Mouse (Mus musculus) midbrain, embryonic 14.5 days (tissue): Measurements from ENCODE around the gene Slc44a2. TPM values are rescaled to one million over a fixed set of nuclear protein-coding genes. Genes with fewer than 3 reads are reported as not detected.

Experiments used
- ATAC-seq: fragments of 200-750 bp; cut with Nextera tagmentation; 2 replicates; pipeline ENCODE4 v1.8.0; 2017; ENCODE audit warnings: moderate number of reproducible peaks, moderate library complexity; ENCODE audit not compliant: low FRiP score, low TSS enrichment
- DNase-seq: peaks from one replicate; pipeline ENCODE4 v3.0.0-alpha.2; 2015
- H3K27ac ChIP-seq: fragments of 300-500 bp; sonication (generic); replicated peaks from 2 replicates; pipeline ENCODE4 v1.5.1; 2014; ENCODE audit warnings: mild to moderate bottlenecking, low read depth, low read length, moderate library complexity
- H3K27me3 ChIP-seq: fragments of 300-500 bp; sonication (generic); 2 replicates; pipeline ENCODE4 v1.6.1; 2014; ENCODE audit warnings: low read length, control low read depth, mixed read lengths; ENCODE audit not compliant: control insufficient read depth, insufficient read depth
- H3K36me3 ChIP-seq: fragments of 300-500 bp; sonication (generic); 2 replicates; pipeline ENCODE4 v1.6.1; 2014; ENCODE audit warnings: low read length, control low read depth; ENCODE audit not compliant: control insufficient read depth, insufficient read depth
- H3K4me1 ChIP-seq: fragments of 300-500 bp; sonication (generic); 2 replicates; pipeline ENCODE4 v1.6.1; 2014; ENCODE audit warnings: mild to moderate bottlenecking, antibody characterized with exemption, low read length, control low read depth; ENCODE audit not compliant: control insufficient read depth, insufficient read depth
- H3K4me2 ChIP-seq: fragments of 300-500 bp; sonication (generic); 2 replicates; pipeline ENCODE4 v1.6.1; 2014; ENCODE audit warnings: mild to moderate bottlenecking, low read length, moderate library complexity
- H3K4me3 ChIP-seq: fragments of 300-500 bp; sonication (generic); replicated peaks from 2 replicates; pipeline ENCODE4 v1.5.1; 2014; ENCODE audit warnings: low read depth, low read length
- H3K9ac ChIP-seq: fragments of 300-500 bp; sonication (generic); replicated peaks from 2 replicates; pipeline ENCODE4 v1.6.1; 2014; ENCODE audit warnings: mild to moderate bottlenecking, low read length, moderate library complexity
- H3K9me3 ChIP-seq: fragments of 300-500 bp; sonication (generic); 2 replicates; pipeline ENCODE4 v1.6.1; 2016; ENCODE audit warnings: low read length, control low read depth, mixed read lengths; ENCODE audit not compliant: control insufficient read depth
- WGBS: fragments of 180-500 bp; shearing (Covaris S2); extraction: QIAGEN DNeasy Blood & Tissue Kit; methylation state at CpG from one replicate; pipeline ENCODE4 v1.1.7; 2014; 5-methylcytosine and 5-hydroxymethylcytosine counted together
- polyA plus RNA-seq: library from polyadenylated mRNA; unstranded; fragments of >200 nt; fragmentation: Nextera tagmentation; extraction: Ambion mirVana; gene quantifications from 2 replicates; pipeline ENCODE4 v1.2.1, GENCODE M21; 2014

The Slc44a2 gene
- polyA plus RNA-seq, 1 experiment from 2014 or later: 67.4 TPM

- no peak for ATAC-seq
- no peaks in the 10 kb centered on the region for H3K4me1 ChIP-seq
- no peak overlapping the region for H3K4me2 ChIP-seq
- no peak overlapping the region for H3K4me3 ChIP-seq
- no peaks in the 10 kb centered on the region for H3K9me3 ChIP-seq
- H3K27me3 ChIP-seq: no peaks in the 10 kb centered on the region
- peak overlapping the region; percentile 15; the same call in 1 of the 2 replicates for H3K27ac ChIP-seq
- WGBS: 24% methylated on average over 9 of the region's 9 CpGs
- H3K36me3 ChIP-seq: no peaks in the 10 kb centered on the region
- peak; percentile 21 for DNase-seq
- no peak overlapping the region for H3K9ac ChIP-seq
Measured at GRCm38 (mm10) chr9:21332161-21333061, 11.9 kb downstream of the Slc44a2 start.

GRCm38 (mm10) chr9:21333523-21333922, 13.0 kb downstream of the Slc44a2 start:
- 95% methylated on average over 1 of the region's 1 CpGs for WGBS

DNA sequence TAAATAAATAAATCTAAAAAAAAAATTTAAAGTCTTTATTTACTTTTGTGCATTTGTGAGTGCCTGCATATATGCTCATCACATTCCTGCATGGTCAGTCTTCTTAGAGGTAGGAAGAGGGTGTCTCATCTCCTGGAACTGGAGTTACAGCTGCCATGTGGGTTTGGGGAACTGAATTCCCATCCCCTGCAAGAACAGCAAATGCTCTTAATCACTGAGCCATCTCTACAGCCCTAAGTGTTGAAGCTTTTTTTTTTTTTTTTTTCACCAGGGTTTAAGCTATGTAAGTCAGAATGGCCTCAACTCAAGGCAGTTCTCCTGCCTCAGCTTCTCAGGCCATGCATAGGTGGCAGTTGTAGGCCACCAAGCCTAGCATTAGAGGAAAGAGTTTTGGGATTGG, 14.2 kb downstream of the Slc44a2 start:
- Histone ChIP-seq H3K4me3 (no peak overlapping the region), H3K4me2 (no peak overlapping the region), H3K4me1 (no peaks in the 10 kb centered on the region), H3K27me3 (no peaks in the 10 kb centered on the region), H3K9ac (no peak overlapping the region), H3K27ac (no peak overlapping the region), H3K36me3 (no peaks in the 10 kb centered on the region), H3K9me3 (no peaks in the 10 kb centered on the region)
- ATAC-seq (no peak), DNase-seq (no peak)

More at GRCm38 (mm10) chr9:21333523-21333922, 13.0 kb downstream of the Slc44a2 start:
- H3K27me3 ChIP-seq: no peaks in the 10 kb centered on the region
- no peak overlapping the region for H3K4me3 ChIP-seq
- H3K4me1 ChIP-seq: no peaks in the 10 kb centered on the region
- no peak overlapping the region for H3K9ac ChIP-seq
- ATAC-seq: no peak
- H3K9me3 ChIP-seq: no peaks in the 10 kb centered on the region
- DNase-seq: no peak
- no peak overlapping the region for H3K27ac ChIP-seq
- no peaks in the 10 kb centered on the region for H3K36me3 ChIP-seq
- H3K4me2 ChIP-seq: no peak overlapping the region

GRCm38 (mm10) chr9:21335391-21335790, 14.9 kb downstream of the Slc44a2 start:
- H3K4me1 ChIP-seq: no peaks in the 10 kb centered on the region
- no peaks in the 10 kb centered on the region for H3K27me3 ChIP-seq
- H3K27ac ChIP-seq: no peak overlapping the region
- no peaks in the 10 kb centered on the region for H3K9me3 ChIP-seq
- WGBS: 84% methylated on average over 4 of the region's 4 CpGs
- H3K4me2 ChIP-seq: no peak overlapping the region
- no peak overlapping the region for H3K4me3 ChIP-seq
- no peak overlapping the region for H3K9ac ChIP-seq
- no peak for DNase-seq
- no peak for ATAC-seq
- H3K36me3 ChIP-seq: 0 out of 2 replicates have a peak, but pooled peaks cover 3% of the 10 kb centered on the region

GRCm38 (mm10) chr9:21336491-21336890, 16.0 kb downstream of the Slc44a2 start:
- H3K4me3 ChIP-seq: no peak overlapping the region
- no peaks in the 10 kb centered on the region for H3K4me1 ChIP-seq
- ATAC-seq (no peak), DNase-seq (no peak)
- no peak overlapping the region for H3K4me2 ChIP-seq
- H3K36me3 ChIP-seq: 0 out of 2 replicates have a peak, but pooled peaks cover 3% of the 10 kb centered on the region
- H3K9ac ChIP-seq: no peak overlapping the region
- no peaks in the 10 kb centered on the region for H3K9me3 ChIP-seq
- 84% methylated on average over 8 of the region's 8 CpGs for WGBS
- no peaks in the 10 kb centered on the region for H3K27me3 ChIP-seq
- no peak overlapping the region for H3K27ac ChIP-seq

- 17% methylated on average over 20 of the region's 20 CpGs for WGBS
- Histone ChIP-seq H3K9ac (no peak overlapping the region), H3K4me2 (no peak overlapping the region), H3K9me3 (no peaks in the 10 kb centered on the region), H3K27ac (no peak overlapping the region), H3K4me3 (no peak overlapping the region), H3K36me3 (peaks cover 9% of the 10 kb centered on the region; the same call in 1 of the 2 replicates), H3K4me1 (no peaks in the 10 kb centered on the region), H3K27me3 (no peaks in the 10 kb centered on the region)
- ATAC-seq: no peak
- DNase-seq: no peak
Measured at GRCm38 (mm10) chr9:21337652-21338051, 17.2 kb downstream of the Slc44a2 start.

- 90% methylated on average over 4 of the region's 4 CpGs for WGBS
- ATAC-seq (no peak), DNase-seq (no peak)
- no peaks in the 10 kb centered on the region for H3K4me1 ChIP-seq
- H3K36me3 ChIP-seq: peaks cover 31% of the 10 kb centered on the region
- no peak overlapping the region for H3K4me2 ChIP-seq
- H3K9ac ChIP-seq: no peak overlapping the region
- H3K27ac ChIP-seq: no peak overlapping the region
- no peak overlapping the region for H3K4me3 ChIP-seq
- no peaks in the 10 kb centered on the region for H3K9me3 ChIP-seq
- H3K27me3 ChIP-seq: no peaks in the 10 kb centered on the region
Measured at GRCm38 (mm10) chr9:21340411-21340810, 19.9 kb downstream of the Slc44a2 start.

- WGBS: 76% methylated on average over 16 of the region's 16 CpGs
- DNase-seq: no peak
- H3K4me3 ChIP-seq: no peak overlapping the region
- no peak overlapping the region for H3K9ac ChIP-seq
- no peaks in the 10 kb centered on the region for H3K4me1 ChIP-seq
- H3K27ac ChIP-seq: no peak overlapping the region
- H3K27me3 ChIP-seq: no peaks in the 10 kb centered on the region
- no peaks in the 10 kb centered on the region for H3K9me3 ChIP-seq
- peaks cover 69% of the 10 kb centered on the region for H3K36me3 ChIP-seq
- ATAC-seq: no peak
- H3K4me2 ChIP-seq: no peak overlapping the region
Measured at GRCm38 (mm10) chr9:21346627-21347365, 26.3 kb downstream of the Slc44a2 start.
